Mouse (Mus musculus): ENCODE results near the gene Arhgap15. TPM values are rescaled to one million over a fixed set of nuclear protein-coding genes. Genes with fewer than 3 reads are reported as not detected.

Gene Arhgap15
- polyA plus RNA-seq, 1 experiment, result 0.71 TPM

- DNase-seq (ENCODE audit: low read depth), result peak; percentile 48
- TF ChIP-seq CTCF (IDR thresholded peaks at IDR 0.05; ENCODE audit: borderline replicate concordance, extremely low read depth, insufficient read depth, insufficient read length) (no peak), POLR2A (IDR thresholded peaks at IDR 0.05; ENCODE audit: borderline replicate concordance, extremely low read depth, insufficient read depth, insufficient read length, poor library complexity, severe bottlenecking) (no peak)
Observed at GRCm38 (mm10) chr2:44272606-44273005, 524.0 kb downstream of the Arhgap15 start.

GRCm38 (mm10) chr2:44274425-44274824 lies 525.8 kb downstream of the Arhgap15 start:
- DNase-seq (ENCODE audit: low read depth), result no peak
- no peak for TF ChIP-seq CTCF (IDR thresholded peaks at IDR 0.05; ENCODE audit: borderline replicate concordance, extremely low read depth, insufficient read depth, insufficient read length)
- no peak for TF ChIP-seq POLR2A (IDR thresholded peaks at IDR 0.05; ENCODE audit: borderline replicate concordance, extremely low read depth, insufficient read depth, insufficient read length, poor library complexity, severe bottlenecking)

- DNase-seq (ENCODE audit: low read depth), result no peak
- TF ChIP-seq CTCF (IDR thresholded peaks at IDR 0.05; ENCODE audit: borderline replicate concordance, extremely low read depth, insufficient read depth, insufficient read length) (no peak), POLR2A (IDR thresholded peaks at IDR 0.05; ENCODE audit: borderline replicate concordance, extremely low read depth, insufficient read depth, insufficient read length, poor library complexity, severe bottlenecking) (no peak)
Observed at GRCm38 (mm10) chr2:44286181-44286719, 537.6 kb downstream of the Arhgap15 start.

- TF ChIP-seq POLR2A (IDR thresholded peaks at IDR 0.05; ENCODE audit: borderline replicate concordance, extremely low read depth, insufficient read depth, insufficient read length, poor library complexity, severe bottlenecking), result no peak
- TF ChIP-seq CTCF (IDR thresholded peaks at IDR 0.05; ENCODE audit: borderline replicate concordance, extremely low read depth, insufficient read depth, insufficient read length), result no peak
- peak; percentile 90 for DNase-seq (ENCODE audit: low read depth)
Observed at GRCm38 (mm10) chr2:44299156-44299555, 550.5 kb downstream of the Arhgap15 start.

GRCm38 (mm10) chr2:44299909-44300308 lies 551.3 kb downstream of the Arhgap15 start:
- no peak for TF ChIP-seq CTCF (IDR thresholded peaks at IDR 0.05; ENCODE audit: borderline replicate concordance, extremely low read depth, insufficient read depth, insufficient read length)
- TF ChIP-seq POLR2A (IDR thresholded peaks at IDR 0.05; ENCODE audit: borderline replicate concordance, extremely low read depth, insufficient read depth, insufficient read length, poor library complexity, severe bottlenecking), result no peak
- peak; percentile 81 for DNase-seq (ENCODE audit: low read depth)

GRCm38 (mm10) chr2:44300466-44300865 lies 551.8 kb downstream of the Arhgap15 start:
- TF ChIP-seq POLR2A (IDR thresholded peaks at IDR 0.05; ENCODE audit: borderline replicate concordance, extremely low read depth, insufficient read depth, insufficient read length, poor library complexity, severe bottlenecking) (no peak), CTCF (IDR thresholded peaks at IDR 0.05; ENCODE audit: borderline replicate concordance, extremely low read depth, insufficient read depth, insufficient read length) (no peak)
- peak; percentile 83 for DNase-seq (ENCODE audit: low read depth)

DNA sequence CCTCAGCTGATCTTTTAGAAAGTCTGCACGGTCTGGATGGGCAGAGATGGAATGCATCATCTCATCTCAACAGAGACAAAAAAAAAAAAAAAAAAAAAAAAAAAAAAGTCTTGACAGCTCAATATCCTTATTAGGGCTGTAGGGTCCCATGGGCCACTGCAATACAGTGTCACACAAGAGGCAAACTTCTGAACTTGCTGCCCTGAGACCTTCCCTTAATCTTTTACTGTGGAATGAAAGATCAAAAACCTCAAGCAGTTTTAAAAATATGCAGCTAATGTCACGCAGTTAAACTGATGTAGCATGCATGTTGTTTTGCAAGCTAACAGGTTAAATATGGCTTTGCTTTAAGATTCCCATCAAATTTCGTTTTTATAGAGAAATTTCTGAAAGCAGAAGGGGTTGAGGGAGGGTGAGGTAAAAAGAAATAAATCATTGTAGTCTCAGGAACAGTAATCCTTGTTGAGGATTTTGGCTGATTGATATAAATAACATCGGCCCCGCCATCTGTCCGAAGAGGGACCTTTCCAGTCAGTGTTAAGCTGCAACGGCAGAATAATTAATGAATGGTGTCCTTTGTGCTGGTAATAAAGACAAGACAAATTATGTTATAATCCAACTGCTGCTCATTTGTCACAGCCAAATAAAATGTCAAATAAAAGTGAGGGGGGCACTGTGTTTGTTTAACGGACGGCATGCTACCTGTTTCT lies 555.8 kb downstream of the Arhgap15 start:
- peak; percentile 85 for DNase-seq (ENCODE audit: low read depth)
- TF ChIP-seq CTCF (IDR thresholded peaks at IDR 0.05; ENCODE audit: borderline replicate concordance, extremely low read depth, insufficient read depth, insufficient read length), result no peak
- TF ChIP-seq POLR2A (IDR thresholded peaks at IDR 0.05; ENCODE audit: borderline replicate concordance, extremely low read depth, insufficient read depth, insufficient read length, poor library complexity, severe bottlenecking), result no peak

DNA sequence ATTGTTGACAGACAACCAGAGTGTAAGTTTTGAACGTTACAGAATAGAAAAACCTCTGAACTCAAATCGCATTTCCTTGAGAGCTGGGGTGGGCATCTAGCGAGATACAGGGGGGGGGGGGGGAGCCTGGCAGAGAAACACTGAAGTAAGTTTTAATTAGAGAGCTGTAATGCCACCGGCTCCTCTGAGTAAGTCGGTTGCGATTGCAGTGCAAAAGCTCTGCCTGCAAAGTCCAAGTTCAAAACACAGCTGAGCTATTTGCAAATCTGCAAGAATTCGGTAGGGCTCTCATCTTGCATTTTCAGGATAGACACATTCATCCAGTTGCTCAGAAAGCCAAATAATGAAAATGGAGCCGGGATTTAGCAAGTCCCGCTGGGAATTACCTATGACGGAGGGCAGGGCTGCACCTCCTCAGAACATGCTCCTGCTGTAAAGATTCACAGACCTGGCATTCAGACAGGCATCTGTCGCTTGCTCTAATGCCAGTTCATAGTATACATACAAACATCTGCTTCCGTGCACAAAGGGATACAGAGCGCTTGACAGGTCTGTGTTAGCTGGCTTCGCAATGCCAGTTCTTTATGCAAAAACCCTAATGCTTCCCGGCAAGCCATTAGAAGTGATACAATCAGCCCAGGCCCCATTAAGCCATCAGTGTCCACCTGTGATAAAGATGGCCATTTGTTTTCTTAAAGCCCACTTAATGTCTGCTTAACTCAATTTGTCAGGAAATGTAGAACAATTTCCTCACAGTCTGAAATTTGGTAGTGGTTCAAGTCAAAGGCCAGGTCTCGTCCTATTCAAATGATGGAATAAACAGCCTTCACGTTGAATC lies 556.6 kb downstream of the Arhgap15 start:
- no peak for TF ChIP-seq CTCF (IDR thresholded peaks at IDR 0.05; ENCODE audit: borderline replicate concordance, extremely low read depth, insufficient read depth, insufficient read length)
- no peak for TF ChIP-seq POLR2A (IDR thresholded peaks at IDR 0.05; ENCODE audit: borderline replicate concordance, extremely low read depth, insufficient read depth, insufficient read length, poor library complexity, severe bottlenecking)
- peak; percentile 85 for DNase-seq (ENCODE audit: low read depth)

DNA sequence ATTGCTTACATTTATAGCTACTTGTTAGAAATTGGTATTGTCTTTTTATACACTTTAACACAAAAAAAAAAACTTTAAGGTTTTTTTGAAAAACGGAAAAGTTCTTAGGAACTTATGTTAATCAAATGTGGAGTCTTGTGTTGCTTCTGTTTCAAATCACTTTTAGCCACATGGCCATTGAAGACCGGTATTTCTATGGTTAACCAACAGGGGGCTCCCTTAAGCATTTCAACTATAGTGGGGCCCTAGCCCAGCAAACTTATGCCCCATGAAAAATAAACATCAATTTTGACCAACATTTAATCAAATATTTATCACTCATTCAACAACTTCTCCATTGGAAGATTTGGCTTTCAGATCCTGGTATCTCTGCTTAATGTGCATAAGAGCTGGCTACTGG lies 557.5 kb downstream of the Arhgap15 start:
- DNase-seq (ENCODE audit: low read depth), result peak; percentile 46
- TF ChIP-seq CTCF (IDR thresholded peaks at IDR 0.05; ENCODE audit: borderline replicate concordance, extremely low read depth, insufficient read depth, insufficient read length) (peak; percentile 24; the same call in 1 of the 2 replicates), POLR2A (IDR thresholded peaks at IDR 0.05; ENCODE audit: borderline replicate concordance, extremely low read depth, insufficient read depth, insufficient read length, poor library complexity, severe bottlenecking) (no peak)

DNA sequence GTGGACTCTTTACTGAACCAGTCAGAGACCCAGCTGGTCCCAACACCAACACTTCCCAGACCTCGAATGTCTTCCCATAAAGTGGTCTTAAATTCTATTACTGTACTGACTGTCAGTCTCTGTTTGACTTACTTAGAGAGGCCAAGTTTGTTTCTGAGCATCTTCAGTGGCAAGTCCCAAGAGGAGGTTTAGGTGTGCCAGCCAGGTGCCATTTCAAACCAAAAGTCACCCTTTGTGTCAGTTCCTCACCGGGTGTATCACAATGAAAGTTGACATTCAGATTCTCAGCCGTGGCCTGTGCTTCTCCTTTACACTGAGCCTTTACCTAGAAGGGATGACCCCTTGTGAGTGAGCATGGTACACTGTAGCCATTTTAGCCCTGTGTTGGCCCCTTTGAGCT lies 560.5 kb downstream of the Arhgap15 start:
- no peak for DNase-seq (ENCODE audit: low read depth)
- TF ChIP-seq POLR2A (IDR thresholded peaks at IDR 0.05; ENCODE audit: borderline replicate concordance, extremely low read depth, insufficient read depth, insufficient read length, poor library complexity, severe bottlenecking) (no peak), CTCF (IDR thresholded peaks at IDR 0.05; ENCODE audit: borderline replicate concordance, extremely low read depth, insufficient read depth, insufficient read length) (no peak)

DNA sequence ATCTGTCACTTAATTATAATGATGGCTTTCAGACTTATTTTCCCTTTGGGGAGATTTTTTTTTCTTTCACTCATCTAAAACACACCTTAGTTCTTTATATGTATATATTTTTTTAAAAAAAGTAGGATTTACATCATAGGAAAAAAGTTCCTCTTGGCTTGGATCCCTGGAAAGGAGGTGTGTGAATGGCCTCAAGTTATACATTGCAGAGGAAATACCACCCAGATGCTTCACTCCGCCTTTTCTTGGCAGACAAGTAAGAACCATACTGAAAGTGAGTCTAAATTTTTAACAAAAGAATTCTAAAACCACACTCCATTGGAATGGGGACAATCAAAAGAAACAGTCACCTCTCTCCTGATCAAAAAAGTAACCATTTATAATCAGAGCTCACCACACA lies 560.9 kb downstream of the Arhgap15 start:
- no peak for TF ChIP-seq POLR2A (IDR thresholded peaks at IDR 0.05; ENCODE audit: borderline replicate concordance, extremely low read depth, insufficient read depth, insufficient read length, poor library complexity, severe bottlenecking)
- TF ChIP-seq CTCF (IDR thresholded peaks at IDR 0.05; ENCODE audit: borderline replicate concordance, extremely low read depth, insufficient read depth, insufficient read length), result no peak
- DNase-seq (ENCODE audit: low read depth), result peak; percentile 18
